Mouse (Mus musculus): ENCODE measurements at regions not wholly inside any gene's neighbourhood (a gene's known extent, or its start where the extent isn't known, plus 50 kb on each side); places are given as distances from the start of the nearest gene placed in this dataset.

DNA sequence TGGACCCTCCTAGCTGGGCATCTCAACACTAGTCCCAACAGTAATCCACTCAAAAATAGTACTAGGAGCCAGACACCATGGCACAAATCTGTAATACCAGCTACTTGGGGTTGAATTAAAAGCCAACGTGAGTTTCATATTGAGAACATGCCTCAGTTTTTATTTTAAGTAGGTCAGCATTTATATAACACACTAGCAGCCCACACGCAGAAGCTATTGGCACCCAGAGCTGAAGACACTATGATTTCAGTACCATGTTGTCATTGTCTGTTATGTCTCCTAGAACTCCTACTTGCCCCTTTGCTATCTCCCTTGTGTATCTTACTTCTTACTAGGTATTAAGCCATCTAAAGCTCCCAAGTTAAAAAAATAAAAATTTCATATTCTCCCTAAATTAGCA, 65.0 kb upstream of the Samd3 start:
- H3K9me3 ChIP-seq (replicated peaks; ENCODE audit: insufficient read depth, low read length) = no peaks in the 10 kb centered on the region
- H3K4me3 ChIP-seq (ENCODE audit: control insufficient read depth in 1 of 2, insufficient read depth in 1 of 2, low read depth in 2 of 2, low read length in 2 of 2) = no peak overlapping the region
- H3K4me1 ChIP-seq (ENCODE audit: control insufficient read depth in 1 of 2, insufficient read depth in 2 of 2, low read length in 2 of 2) = no peaks in the 10 kb centered on the region
- no peak overlapping the region for H3K27ac ChIP-seq (ENCODE audit: control insufficient read depth, low read depth, low read length)
- no peak overlapping the region for H3K9ac ChIP-seq (ENCODE audit: control insufficient read depth, low read depth, low read length, poor library complexity, severe bottlenecking)
- no peaks in the 10 kb centered on the region for H3K79me2 ChIP-seq (ENCODE audit: control insufficient read depth, insufficient read depth, low read length, poor library complexity)
- no peaks in the 10 kb centered on the region for H3K36me3 ChIP-seq (ENCODE audit: control insufficient read depth in 1 of 2, insufficient read depth in 2 of 2, low read length in 2 of 2)
- no peak for DNase-seq (ENCODE audit: low read depth, low spot score)
- no peaks in the 10 kb centered on the region for H3K27me3 ChIP-seq (ENCODE audit: control insufficient read depth in 1 of 2, insufficient read depth in 2 of 2, low read length in 2 of 2)
- no peak for TF ChIP-seq MAX (IDR thresholded peaks at IDR 0.05; ENCODE audit: low read length)
- no peak for TF ChIP-seq USF1 (IDR thresholded peaks at IDR 0.05; ENCODE audit: low read depth, low read length)
- TF ChIP-seq NELFE (IDR thresholded peaks at IDR 0.05; ENCODE audit: low read depth, low read length) = no peak
- TF ChIP-seq GABPA (IDR thresholded peaks at IDR 0.05; ENCODE audit: low read depth, low read length) = no peak
- no peak for TF ChIP-seq KAT2A (conservative IDR thresholded peaks at IDR 0.05; ENCODE audit: low read depth, low read length)
- no peak for TF ChIP-seq TCF12 (IDR thresholded peaks at IDR 0.05; ENCODE audit: low read depth, low read length)
- no peak for TF ChIP-seq ZKSCAN1 (IDR thresholded peaks at IDR 0.05; ENCODE audit: low read depth, low read length)
- no peak for TF ChIP-seq EP300 (IDR thresholded peaks at IDR 0.05; ENCODE audit: low read depth in 1 of 2, low read length in 2 of 2)
- TF ChIP-seq CTCF (IDR thresholded peaks at IDR 0.05 in 2 of 3, conservative IDR thresholded peaks at IDR 0.05 in 1 of 3; ENCODE audit: control insufficient read depth in 1 of 3, insufficient read depth in 1 of 3, low read depth in 2 of 3, low read length in 3 of 3, poor library complexity in 1 of 3, severe bottlenecking in 1 of 3) = no peak
- TF ChIP-seq POLR2AphosphoS2 (IDR thresholded peaks at IDR 0.05; ENCODE audit: low read length) = no peak
- TF ChIP-seq UBTF (IDR thresholded peaks at IDR 0.05; ENCODE audit: borderline replicate concordance, insufficient read depth, low read depth, low read length) = no peak
- no peak for TF ChIP-seq POLR2A (IDR thresholded peaks at IDR 0.05; ENCODE audit: control insufficient read depth in 1 of 2, insufficient read depth in 1 of 2, low read depth in 1 of 2, low read length in 2 of 2, poor library complexity in 1 of 2)
- TF ChIP-seq MYB (IDR thresholded peaks at IDR 0.05; ENCODE audit: low read depth, low read length) = no peak
- no peak for TF ChIP-seq E2F4 (IDR thresholded peaks at IDR 0.05; ENCODE audit: borderline replicate concordance, low read depth, low read length)
- TF ChIP-seq MEF2A (IDR thresholded peaks at IDR 0.05; ENCODE audit: extremely low read depth, insufficient replicate concordance, low read depth, low read length, poor library complexity, severe bottlenecking) = no peak

DNA sequence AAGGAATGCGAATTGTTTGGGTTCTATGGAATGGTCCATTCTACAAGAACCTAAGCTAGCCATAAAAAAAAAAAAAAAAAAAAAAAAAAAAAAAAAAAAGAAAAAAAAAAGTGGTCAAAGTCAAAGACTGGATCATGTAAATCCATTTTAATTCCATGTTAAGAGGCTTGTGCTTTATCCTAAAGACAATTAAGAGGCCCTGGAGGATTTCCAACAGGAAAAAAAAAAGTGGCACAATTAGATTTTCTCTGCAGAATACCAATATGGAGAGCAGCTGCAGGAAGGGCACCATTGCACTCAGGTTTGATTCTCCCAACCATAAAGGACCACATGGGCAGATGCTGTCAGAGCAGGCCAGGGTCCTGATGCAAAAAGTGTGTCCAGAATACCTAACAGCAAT, 51.9 kb upstream of the Samd3 start:
- TF ChIP-seq SIN3A (IDR thresholded peaks at IDR 0.05; ENCODE audit: low read length) (no peak), ZNF384 (IDR thresholded peaks at IDR 0.05; ENCODE audit: low read depth, low read length) (no peak), BHLHE40 (IDR thresholded peaks at IDR 0.05; ENCODE audit: borderline replicate concordance, low read depth, low read length) (no peak), ZC3H11A (IDR thresholded peaks at IDR 0.05; ENCODE audit: low read depth, low read length) (no peak), ELF1 (IDR thresholded peaks at IDR 0.05; ENCODE audit: low read depth, low read length) (no peak), MYB (IDR thresholded peaks at IDR 0.05; ENCODE audit: low read depth, low read length) (no peak), CHD1 (IDR thresholded peaks at IDR 0.05; ENCODE audit: low read depth, low read length) (no peak), ZMIZ1 (IDR thresholded peaks at IDR 0.05; ENCODE audit: low read depth, low read length) (no peak), TCF12 (IDR thresholded peaks at IDR 0.05; ENCODE audit: low read depth, low read length) (no peak), NRF1 (IDR thresholded peaks at IDR 0.05; ENCODE audit: insufficient read depth, low read depth, low read length, poor library complexity, severe bottlenecking) (no peak), RCOR1 (IDR thresholded peaks at IDR 0.05; ENCODE audit: low read depth, low read length) (no peak)

More for the DNA sequence above, 51.9 kb upstream of the Samd3 start:
- Histone ChIP-seq H3K27me3 (ENCODE audit: control insufficient read depth in 1 of 2, insufficient read depth in 2 of 2, low read length in 2 of 2) (no peaks in the 10 kb centered on the region), H3K27ac (ENCODE audit: control insufficient read depth, low read depth, low read length) (no peak overlapping the region), H3K9me3 (replicated peaks; ENCODE audit: insufficient read depth, low read length) (no peaks in the 10 kb centered on the region), H3K9ac (ENCODE audit: control insufficient read depth, low read depth, low read length, poor library complexity, severe bottlenecking) (no peak overlapping the region), H3K79me2 (ENCODE audit: control insufficient read depth, insufficient read depth, low read length, poor library complexity) (no peaks in the 10 kb centered on the region), H3K4me1 (ENCODE audit: control insufficient read depth in 1 of 2, insufficient read depth in 2 of 2, low read length in 2 of 2) (no peaks in the 10 kb centered on the region), H3K4me3 (ENCODE audit: control insufficient read depth in 1 of 2, insufficient read depth in 1 of 2, low read depth in 2 of 2, low read length in 2 of 2) (no peak overlapping the region), H3K36me3 (ENCODE audit: control insufficient read depth in 1 of 2, insufficient read depth in 2 of 2, low read length in 2 of 2) (no peaks in the 10 kb centered on the region)
- no peak for DNase-seq (ENCODE audit: low read depth, low spot score)
